Mouse (Mus musculus) right cerebral cortex, postnatal 4 days (tissue): Measurements from ENCODE around the gene Gm20388.

Experiments used
- DNase-seq: peaks from one replicate; pipeline ENCODE4 v3.0.0-alpha.2; 2022

The Gm20388 gene

DNA sequence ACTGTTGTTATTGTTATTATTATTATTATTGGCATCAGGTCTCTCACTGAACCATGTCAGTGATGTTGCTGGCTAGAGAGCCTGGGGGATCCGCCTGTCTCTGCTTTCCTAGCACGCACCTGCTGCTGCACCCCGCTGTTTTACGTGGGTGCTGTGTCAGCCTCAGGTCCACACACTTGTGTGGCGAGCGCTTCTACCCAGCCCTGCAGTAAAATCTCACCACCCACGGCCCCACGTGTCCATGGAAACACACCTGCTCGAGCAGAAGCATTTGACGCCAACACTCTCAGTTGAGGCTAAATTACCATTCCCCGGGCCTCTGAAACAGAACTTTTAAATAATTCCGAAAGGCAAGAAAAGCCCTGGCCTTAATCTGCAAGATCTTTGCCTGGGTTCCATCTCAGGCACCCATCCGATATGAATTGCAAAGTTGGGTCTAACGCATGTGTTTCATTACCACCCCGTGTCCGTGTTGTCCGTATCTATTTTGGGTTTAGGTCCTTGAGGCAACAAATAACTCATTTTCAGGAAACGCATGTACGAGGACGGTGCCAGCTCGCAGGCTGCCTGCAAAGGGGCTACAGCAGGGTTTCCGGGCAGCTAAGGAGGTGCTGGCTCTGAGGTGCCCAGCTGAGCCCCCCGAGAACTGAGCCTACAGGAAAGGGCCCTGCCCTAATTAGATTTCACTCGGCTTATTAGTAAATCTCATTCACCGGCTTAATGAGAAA lies 1461.4 kb downstream of the Gm20388 start:
- no peak for DNase-seq

DNA sequence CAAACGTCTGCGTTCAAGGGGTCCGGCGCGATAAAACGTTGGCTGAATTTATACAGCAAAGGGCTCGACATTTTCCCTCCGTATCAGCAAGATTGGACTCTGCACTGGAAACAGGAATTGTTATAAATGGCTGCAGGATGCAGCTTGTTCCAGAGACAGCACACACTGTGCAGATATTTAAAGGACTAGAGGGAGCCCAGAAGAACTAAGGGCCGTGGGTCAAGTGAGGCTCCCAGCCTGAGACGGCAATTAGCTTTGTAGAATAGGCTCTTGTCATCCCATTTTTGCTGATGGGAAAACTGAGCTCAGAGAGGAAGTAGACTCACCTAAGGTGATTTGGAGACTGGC lies 1462.0 kb downstream of the Gm20388 start:
- no peak for DNase-seq

DNA sequence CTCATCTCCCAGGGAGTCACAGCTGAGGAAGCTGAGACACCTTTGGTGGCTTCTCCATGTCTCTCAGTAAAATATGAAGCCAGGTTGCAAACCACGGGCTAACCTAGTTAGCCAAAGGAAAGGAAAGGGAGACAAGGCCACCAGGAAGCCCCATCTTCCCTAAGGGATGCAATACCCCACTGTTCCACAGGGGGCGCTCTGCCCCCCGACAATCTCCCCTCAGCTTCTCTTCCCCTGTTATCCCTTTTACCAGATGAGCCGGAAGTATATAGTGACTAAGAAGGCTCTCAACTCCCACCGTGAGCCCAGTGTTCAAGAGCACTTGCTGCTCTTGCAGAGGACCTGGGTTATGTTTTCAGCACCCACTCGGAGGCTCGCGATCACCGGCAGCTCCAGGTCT lies 1463.6 kb downstream of the Gm20388 start:
- no peak for DNase-seq

DNA sequence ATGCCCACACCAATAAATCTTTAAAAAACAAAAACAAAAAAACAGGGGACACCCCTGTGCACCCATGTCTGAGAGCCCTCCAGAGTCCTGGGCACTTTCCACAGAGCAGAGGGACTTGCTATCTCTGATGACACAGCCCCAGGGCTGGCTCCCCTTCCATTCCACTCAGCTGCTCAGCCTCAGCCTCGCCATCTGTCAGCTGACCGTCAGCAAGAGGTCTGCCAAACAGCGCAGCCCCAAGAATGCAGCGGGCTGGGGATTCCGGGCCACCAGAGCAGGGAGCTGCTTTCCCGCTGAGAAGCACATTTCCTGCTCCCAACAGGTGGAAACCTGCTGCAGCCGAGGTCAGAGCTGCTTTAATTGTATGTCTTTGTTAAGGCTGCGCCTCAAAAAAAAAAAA lies 1464.1 kb downstream of the Gm20388 start:
- no peak for DNase-seq

DNA sequence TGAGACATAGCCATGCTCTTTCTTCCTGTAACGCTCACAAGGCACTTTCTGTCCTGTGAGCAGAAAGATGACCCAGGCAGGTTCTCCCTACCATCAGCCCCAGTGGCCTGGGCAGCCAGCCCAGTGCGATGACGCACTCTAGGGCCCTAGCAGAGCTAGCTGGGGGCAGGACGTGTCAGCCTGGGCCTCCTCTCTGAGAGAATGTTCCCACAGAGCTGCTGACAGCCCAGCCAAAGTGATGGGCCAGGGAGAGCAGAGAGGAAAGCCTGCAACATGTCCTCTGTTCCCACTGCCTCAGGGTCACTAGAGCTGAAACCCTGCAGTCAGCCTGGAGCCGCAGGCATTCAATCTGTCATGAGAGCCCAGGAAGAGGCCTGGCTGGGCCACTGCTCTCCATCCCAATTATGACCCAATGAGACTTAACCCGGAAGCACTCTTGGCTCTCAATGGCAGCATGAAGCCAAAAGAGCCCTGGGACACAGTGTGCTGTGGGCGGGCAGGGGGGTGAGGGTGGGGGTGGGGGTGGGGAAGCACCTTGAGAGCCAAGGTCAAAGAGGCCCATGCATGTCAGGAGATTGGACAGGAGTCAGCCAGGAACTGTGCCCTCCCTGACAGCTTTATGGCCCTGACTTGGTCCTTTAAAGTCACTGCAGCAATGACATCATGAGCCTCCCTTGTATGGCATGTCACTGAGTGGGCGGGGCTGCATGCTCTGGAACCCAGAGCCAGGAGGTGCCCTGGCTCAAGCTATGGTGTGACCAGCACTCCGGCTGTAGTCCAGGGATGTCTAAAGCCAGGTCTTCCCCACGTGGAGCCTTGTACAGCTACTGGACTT lies 1465.7 kb downstream of the Gm20388 start:
- no peak for DNase-seq

DNA sequence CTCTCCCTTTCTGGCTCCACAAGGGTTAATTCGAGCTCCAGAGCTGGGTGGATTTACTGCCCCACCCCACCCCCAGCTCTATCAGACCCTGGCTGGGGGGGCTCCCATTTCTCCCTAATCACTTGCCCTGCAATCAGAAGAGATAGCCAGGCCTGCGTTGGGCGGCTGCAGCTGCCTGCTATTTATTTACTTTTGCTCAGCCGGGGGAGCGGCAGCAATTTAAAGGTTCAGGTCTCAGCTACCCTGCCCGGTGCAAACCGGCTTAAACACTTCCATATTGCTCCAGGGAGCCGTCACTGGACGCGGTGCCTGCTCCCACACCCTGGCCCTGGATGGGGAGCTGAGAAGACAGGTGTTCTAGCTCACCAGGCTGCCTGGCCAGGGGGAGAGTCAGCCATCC lies 1467.0 kb downstream of the Gm20388 start:
- DNase-seq: no peak

DNA sequence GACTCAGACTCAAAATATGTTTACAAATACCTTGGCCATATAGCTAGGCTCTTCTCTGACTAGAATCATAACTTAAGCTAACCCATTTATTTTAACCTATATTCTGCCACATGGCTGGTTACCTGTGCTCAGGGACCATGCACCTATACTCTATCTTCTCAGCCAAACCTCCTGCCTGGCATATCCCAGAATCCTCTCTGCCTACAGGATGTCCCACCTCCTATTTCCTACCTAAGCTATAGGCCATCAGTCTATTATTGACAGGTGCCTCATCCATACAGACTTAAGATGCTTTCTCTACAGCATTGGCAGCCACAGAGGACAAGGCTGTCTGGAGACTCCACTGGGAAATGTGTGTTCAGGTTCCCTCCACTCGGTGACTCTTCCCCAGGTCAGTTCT lies 1468.7 kb downstream of the Gm20388 start:
- no peak for DNase-seq

DNA sequence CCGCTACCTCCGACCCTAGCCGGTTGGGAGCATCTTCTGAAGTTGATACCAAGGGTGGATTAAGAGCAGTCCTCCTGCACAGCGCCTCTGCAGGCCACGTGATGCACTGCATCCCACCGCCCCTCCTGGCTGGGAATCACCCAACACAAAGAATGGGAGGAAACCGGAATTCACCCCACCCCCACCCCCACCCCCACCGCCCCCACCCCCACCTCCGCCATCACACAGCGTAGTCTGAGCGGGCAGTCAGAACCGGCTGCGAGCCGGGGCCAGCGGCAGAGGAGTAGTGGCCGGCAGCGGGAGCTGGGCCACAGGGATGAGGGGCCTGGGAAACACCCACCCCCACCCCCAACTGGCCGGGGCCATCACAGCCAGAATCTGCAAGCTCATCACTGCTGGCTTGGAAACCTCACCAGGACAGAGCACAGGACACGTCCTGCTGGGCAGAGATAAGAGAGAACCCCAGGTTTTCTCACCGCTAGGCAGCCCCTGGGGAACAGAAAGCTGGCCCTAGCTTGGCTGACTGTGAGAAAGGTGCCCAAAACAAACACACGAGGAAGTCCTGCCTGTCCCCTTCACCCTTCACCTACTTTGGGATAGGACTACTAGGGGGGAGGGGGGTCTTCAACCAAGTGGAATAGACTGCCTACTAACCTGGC lies 1472.1 kb downstream of the Gm20388 start:
- DNase-seq: peak; percentile 88

DNA sequence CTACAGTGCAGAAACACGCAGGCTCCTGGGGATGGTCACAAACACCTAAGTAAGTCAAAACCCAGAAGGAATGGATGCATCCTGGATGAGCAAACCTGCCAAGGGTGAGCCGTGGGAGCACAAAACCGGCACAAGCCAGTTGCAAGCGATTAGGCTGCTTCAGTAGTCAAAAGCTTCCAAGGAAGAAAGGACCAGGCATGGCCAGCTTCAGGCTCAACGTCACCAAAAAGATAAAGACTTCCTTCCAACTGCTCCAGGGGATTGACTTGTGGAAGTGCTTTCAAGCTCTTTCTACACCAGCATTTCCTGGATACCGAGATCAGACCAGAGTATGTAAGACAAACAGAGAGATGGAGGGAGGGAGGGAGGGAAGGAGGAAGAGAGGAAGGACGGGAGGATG lies 1474.9 kb downstream of the Gm20388 start:
- DNase-seq: no peak

DNA sequence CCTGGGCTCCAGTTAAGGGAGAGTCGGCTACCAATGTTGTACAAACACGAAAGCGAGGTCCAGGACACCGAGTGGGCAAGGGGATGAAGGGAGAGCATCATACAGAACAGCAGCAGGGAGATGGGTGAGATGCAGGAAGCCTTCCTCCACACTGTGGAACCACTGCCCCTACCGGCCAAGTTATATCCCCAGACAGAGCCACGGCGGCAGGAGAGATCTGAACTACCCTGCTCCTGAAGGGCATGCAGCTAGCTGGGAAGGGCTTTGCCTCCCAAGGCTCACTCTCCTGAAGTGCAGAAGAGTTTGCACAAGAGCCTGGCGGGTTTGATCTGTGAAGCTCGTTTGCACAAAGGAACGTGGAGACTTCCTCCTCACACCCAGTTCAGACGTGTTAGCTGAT lies 1480.0 kb downstream of the Gm20388 start:
- no peak for DNase-seq

DNA sequence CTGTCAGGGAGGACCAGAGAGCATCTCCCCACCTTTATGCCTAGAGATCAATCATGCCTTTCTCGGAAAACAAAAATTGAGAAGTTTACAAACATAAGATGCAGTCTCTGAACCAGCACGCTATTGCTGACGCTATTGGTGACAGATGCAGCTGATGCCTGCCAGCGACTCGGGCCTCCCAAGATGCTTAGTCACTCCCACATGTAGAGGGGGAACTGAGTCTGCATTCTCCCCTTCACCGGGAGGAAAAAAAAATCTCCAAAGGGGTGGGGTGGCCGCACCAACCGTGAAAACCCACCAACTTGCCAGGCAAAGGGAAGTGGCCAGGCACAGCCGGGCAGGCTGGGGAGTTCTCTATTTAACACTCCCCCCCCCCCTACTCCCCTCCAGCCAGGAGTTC lies 1480.6 kb downstream of the Gm20388 start:
- no peak for DNase-seq

DNA sequence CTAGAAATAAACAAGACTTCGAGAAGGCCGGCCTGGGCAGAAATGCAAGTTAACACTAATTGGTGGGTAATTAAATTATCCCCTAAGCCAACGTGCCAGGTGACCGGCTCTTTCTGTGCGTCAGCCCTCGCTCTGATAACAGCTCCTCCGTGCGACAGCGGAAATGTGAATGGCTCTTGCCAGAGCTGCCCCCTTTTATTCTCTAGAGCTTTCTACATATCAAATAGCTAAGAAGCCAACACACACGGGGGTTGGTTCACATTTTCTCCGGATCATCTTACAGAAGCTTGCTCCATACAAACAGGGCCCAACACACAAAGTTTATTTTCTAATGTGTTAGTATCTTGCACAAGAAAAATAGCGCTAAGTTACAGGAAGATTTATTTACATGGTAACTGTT lies 1481.1 kb downstream of the Gm20388 start:
- DNase-seq: no peak

DNA sequence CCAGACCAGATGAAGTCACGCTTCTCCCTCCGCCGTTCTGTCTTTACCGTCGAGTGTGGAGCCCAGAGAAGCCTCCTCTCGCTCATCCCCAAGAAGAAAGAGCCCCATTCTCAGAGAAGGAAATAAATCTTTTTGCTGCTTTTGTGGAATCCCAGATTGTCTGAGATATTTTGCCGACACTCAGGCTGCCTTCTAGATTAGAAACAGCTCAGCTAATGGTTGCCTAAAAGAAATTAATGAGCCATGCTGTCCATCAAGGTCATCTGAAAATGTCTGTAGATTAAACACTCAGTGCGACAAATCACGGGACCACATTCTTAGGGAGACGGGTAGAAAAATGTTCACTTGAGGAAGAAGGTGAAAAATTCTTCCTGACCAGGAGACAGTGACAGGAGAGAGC lies 1481.8 kb downstream of the Gm20388 start:
- no peak for DNase-seq

DNA sequence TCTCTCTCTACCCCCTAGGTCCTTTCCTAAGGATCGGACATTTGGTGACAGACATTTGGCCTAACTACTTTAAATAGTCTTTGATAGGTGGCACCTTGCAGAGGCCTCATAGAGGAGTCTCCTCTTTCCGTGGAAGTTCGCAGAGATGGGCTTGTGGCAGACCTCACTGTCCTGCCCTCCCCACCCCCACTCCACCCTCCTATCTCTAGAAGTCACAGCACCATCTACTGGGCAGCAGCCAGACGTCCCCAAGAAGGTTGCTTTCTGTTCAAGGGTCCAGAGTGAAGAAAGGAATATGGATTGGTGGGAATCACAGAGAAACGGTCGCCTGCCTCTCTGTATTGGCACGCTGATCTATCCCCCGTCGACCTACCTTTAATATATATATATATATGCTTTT lies 1482.5 kb downstream of the Gm20388 start:
- DNase-seq: peak; percentile 74

DNA sequence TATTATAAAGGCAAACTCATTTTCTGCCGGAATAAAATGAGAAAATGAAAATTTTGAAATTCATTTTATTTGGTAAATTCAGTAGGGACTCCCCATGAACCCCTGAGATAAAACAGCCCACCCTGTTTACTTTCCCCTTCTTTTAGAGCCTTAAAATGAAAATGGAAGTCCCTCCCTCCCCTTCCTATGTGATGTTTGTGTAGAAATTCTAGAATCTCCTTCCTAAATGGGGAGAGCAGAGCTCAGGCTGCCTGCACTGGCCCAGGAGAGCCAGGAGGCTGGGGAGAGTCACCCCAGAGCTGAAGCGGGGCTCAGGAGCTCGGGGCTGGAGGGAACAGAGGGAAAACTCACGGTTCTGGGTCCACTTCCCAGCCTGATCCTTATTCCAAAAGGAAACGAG lies 1484.0 kb downstream of the Gm20388 start:
- no peak for DNase-seq

DNA sequence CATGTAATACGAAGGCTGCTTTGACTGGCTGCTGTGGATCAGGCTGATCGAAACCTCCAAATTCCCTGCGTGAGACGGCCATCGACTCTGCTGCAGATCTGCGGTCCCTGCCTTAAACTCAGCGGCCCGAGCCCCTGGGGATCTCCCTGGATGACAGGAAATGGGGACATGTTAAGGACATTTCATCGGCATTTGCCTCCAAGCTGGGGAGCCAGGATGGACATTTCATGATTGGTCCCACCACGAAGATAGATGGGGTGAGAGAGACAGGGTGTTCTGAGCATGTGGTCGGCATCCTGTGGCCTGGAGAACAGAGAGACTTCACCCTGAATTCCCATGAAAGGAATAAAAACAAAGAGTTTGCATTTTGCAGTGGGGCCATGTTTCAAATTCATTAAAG lies 1484.7 kb downstream of the Gm20388 start:
- no peak for DNase-seq

DNA sequence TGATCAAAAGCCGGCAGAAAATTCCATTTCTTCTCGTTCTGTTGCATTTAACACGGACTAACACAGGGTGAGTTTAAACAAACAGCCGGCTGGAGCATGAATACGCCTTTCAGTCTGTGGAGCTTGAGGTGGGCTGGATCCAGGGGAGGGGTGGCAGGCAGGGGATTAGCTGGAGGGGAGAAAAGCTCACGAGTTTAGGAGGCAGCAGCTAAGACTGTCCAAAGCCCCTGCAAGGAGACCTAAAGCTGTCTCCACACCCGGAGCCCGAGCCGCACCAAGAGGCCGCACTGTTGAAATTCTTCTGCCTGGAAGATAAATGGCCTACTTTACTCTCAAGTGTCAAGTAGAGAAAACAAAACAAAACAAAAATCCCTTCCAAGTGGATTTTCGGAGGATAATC lies 1485.5 kb downstream of the Gm20388 start:
- DNase-seq: no peak

DNA sequence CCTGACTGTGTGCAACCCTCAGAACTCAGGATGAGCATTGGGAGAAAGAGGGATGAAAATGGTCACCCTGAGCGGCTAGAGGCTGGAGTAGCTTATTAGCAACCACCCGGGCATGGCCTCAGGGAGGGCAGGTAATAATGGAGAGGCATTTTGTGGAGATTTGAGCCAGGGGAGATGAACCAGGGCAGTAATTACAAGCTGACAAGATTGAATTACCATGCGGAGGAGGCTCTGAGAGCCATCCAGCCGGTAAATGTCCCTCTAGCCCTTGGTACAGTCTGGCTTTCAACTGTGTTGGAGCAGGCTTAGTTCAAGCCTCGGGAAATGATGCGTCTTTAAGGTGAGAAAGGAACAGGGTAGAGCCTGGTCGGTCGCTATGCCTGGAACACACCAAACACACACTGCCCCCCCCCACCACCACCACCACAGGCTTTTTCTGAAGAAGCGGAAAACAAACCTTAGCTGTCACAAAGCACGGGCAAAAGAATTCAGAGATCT lies 1486.6 kb downstream of the Gm20388 start:
- no peak for DNase-seq

DNA sequence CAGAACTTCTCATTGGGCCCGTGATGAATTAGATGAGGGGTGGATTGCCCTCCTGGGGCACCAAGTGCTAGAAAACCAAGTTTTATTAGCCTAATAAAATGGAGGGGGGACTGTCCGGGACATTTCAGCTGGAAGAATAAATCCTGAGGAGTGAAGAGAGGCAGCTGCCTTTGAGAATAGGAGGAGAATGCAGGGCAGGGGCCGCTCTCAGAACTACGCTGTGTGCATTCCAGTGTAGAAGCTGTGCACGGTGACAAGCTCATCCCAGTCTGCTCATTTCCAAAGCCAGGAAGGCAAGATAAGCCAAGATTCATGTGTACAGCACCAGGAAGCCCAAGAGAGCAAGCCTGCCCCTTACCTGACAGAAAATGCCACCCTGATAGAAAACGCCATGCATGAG lies 1487.4 kb downstream of the Gm20388 start:
- DNase-seq: no peak

DNA sequence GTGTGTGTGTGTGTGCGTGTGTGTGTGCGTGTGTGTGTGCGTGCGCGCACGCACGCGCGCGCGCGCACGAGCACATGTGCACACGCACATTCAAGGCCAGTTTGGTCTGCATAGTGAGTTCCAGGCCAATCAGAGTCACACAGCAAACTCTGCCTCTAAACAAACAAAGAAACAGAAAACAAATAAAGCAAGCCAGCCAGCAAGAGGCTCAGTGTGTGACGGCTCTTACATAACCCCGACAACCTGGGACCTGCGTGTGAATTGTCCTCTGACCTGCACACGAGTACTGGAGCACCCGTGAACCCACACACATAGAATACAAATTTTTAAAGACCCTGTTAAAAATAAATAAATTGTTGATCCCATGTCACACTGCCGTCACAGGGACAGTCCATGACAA lies 1488.1 kb downstream of the Gm20388 start:
- no peak for DNase-seq

DNA sequence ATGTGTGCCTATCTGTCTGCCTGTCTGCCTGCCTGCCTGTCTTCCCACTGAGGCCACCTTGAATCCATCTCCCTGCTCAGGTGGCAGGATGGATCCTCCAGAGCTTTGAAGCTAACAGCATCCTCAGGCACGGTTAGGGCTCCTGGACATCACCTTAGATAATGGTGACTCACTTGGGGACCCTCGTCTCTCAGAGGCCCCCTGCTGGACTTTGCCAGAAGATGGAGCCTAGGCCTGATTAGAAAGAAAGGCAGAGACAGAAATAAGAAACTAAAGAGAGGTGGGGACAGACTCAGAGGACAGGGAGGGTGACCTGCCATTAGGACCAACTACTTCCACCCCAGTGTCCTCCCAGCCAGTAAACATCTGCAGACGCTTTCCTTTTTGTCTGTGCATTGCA lies 1488.5 kb downstream of the Gm20388 start:
- DNase-seq: no peak

DNA sequence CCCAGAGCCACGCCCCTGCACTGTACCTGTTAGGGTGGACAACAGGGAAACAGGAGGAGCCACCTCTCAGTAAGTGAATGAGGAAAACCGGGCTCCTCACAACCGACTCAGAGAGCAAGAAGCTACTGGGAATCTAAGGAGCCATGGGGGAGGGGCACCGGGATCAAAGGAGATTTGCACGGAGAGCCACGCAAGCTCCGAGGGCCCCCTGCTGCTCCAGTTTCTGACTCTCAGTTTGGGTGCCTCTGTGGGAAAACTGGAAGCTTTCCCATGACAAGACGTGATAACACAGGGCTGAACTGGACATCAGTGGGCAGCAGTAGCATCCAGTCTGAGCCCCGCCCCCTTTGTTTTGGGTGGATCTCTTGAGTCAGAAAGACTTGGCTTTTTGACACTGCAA lies 1489.9 kb downstream of the Gm20388 start:
- DNase-seq: no peak

DNA sequence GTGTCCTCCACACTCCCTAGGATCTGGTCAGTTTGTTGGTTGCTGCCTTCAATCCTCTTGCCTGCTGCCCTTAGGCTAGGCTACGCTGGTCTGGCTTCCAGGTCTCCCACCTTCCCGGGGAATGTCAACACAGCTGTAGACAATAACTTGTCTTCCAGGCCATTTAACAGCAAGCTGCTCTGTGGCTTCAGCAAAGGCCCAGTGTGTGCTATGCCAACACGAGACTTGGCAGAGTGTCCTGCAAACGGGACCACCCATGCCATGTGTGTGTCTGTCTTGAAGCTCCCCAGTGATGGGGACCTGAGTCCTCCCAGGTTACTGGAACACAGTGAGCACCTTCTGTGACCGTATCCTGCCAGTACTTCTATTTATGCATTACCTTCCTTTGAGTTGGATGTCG lies 1493.2 kb downstream of the Gm20388 start:
- DNase-seq: no peak

DNA sequence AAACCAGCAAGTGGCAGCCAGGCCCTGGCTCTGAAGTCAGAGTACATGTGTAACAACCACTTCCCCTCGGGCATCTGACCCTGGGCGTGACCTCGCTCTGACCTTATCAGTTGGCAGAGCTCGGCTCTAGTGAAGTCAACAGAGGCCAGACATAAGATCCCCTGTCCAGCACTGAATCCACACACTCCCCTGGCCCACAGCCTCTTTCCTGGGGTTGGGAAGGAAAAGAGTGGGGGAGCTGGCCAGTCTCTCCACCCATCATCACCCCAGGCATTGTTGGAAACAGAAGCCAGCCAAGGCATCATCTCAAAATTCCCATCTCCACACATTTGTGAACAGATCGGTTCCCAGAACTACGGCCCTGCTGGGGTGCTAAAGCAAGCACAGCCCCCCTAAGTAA lies 1507.4 kb downstream of the Gm20388 start:
- no peak for DNase-seq
